Mouse (Mus musculus): Measurements from ENCODE around the gene Cemip2. TPM values are rescaled to one million over a fixed set of nuclear protein-coding genes. Genes with fewer than 3 reads are reported as not detected.
"Not testable (repeated sequence)": the region's sequence is repeated elsewhere in the genome, so short reads cannot be mapped to it uniquely, and the experiment has no call there.

Cemip2 gene
- polyA plus RNA-seq, 1 experiment from 2014 or later: 51.7 TPM

- Histone ChIP-seq H3K27ac (no peak overlapping the region), H3K9me3 (replicated peaks) (no peaks in the 10 kb centered on the region), H3K36me3 (no peaks in the 10 kb centered on the region), H3K4me1 (peaks cover 7% of the 10 kb centered on the region; the same call in 1 of the 2 replicates), H3K27me3 (ENCODE audit: low read depth, poor library complexity, severe bottlenecking) (no peaks in the 10 kb centered on the region), H3K4me3 (no peak overlapping the region)
- no peak for DNase-seq (ENCODE audit: low spot score)
- 86% methylated on average over 7 of the region's 7 CpGs for WGBS
These were observed 87.3 kb downstream of the Cemip2 start for GRCm38 (mm10) chr19:21865242-21866055.

- H3K4me1 ChIP-seq: peaks cover 5% of the 10 kb centered on the region; the same call in 1 of the 2 replicates
- H3K27me3 ChIP-seq (ENCODE audit: low read depth, poor library complexity, severe bottlenecking): no peaks in the 10 kb centered on the region
- no peaks in the 10 kb centered on the region for H3K36me3 ChIP-seq
- H3K27ac ChIP-seq: no peak overlapping the region
- H3K4me3 ChIP-seq: no peak overlapping the region
- no peak for DNase-seq (ENCODE audit: low spot score)
- H3K9me3 ChIP-seq (replicated peaks): no peaks in the 10 kb centered on the region
These were observed 88.0 kb downstream of the Cemip2 start for GRCm38 (mm10) chr19:21866094-21866493.

- not testable (repeated sequence) for DNase-seq (ENCODE audit: low spot score); H3K4me3 ChIP-seq; H3K9me3 ChIP-seq (replicated peaks); H3K27ac ChIP-seq; H3K27me3 ChIP-seq (ENCODE audit: low read depth, poor library complexity, severe bottlenecking); H3K4me1 ChIP-seq; H3K36me3 ChIP-seq
- 96% methylated on average over 4 of the region's 4 CpGs for WGBS
These were observed 88.6 kb downstream of the Cemip2 start for GRCm38 (mm10) chr19:21866756-21867155.

GRCm38 (mm10) chr19:21868471-21868870, 90.3 kb downstream of the Cemip2 start:
- Histone ChIP-seq H3K4me3 (no peak overlapping the region), H3K36me3 (no peaks in the 10 kb centered on the region), H3K27me3 (ENCODE audit: low read depth, poor library complexity, severe bottlenecking) (no peaks in the 10 kb centered on the region), H3K4me1 (peaks cover 4% of the 10 kb centered on the region; the same call in 1 of the 2 replicates), H3K27ac (no peak overlapping the region), H3K9me3 (replicated peaks) (no peaks in the 10 kb centered on the region)
- DNase-seq (ENCODE audit: low spot score): no peak
- 93% methylated on average over 2 of the region's 2 CpGs for WGBS

- Histone ChIP-seq H3K27ac (no peak overlapping the region), H3K4me1 (peaks cover 10% of the 10 kb centered on the region), H3K36me3 (no peaks in the 10 kb centered on the region), H3K4me3 (no peak overlapping the region), H3K9me3 (replicated peaks) (no peaks in the 10 kb centered on the region), H3K27me3 (ENCODE audit: low read depth, poor library complexity, severe bottlenecking) (no peaks in the 10 kb centered on the region)
- DNase-seq (ENCODE audit: low spot score): no peak
- WGBS: 39% methylated on average over 8 of the region's 8 CpGs
These were observed 104.2 kb downstream of the Cemip2 start for GRCm38 (mm10) chr19:21882110-21882940.

GRCm38 (mm10) chr19:21883053-21883452, 104.9 kb downstream of the Cemip2 start:
- 81% methylated on average over 3 of the region's 3 CpGs for WGBS
- Histone ChIP-seq H3K36me3 (no peaks in the 10 kb centered on the region), H3K4me3 (no peak overlapping the region), H3K27ac (no peak overlapping the region), H3K27me3 (ENCODE audit: low read depth, poor library complexity, severe bottlenecking) (no peaks in the 10 kb centered on the region), H3K4me1 (peaks cover 10% of the 10 kb centered on the region), H3K9me3 (replicated peaks) (no peaks in the 10 kb centered on the region)
- no peak for DNase-seq (ENCODE audit: low spot score)

- Histone ChIP-seq H3K27ac (no peak overlapping the region), H3K27me3 (ENCODE audit: low read depth, poor library complexity, severe bottlenecking) (no peaks in the 10 kb centered on the region), H3K4me1 (peaks cover 10% of the 10 kb centered on the region), H3K9me3 (replicated peaks) (no peaks in the 10 kb centered on the region), H3K4me3 (no peak overlapping the region), H3K36me3 (no peaks in the 10 kb centered on the region)
- WGBS: 86% methylated on average over 2 of the region's 2 CpGs
- DNase-seq (ENCODE audit: low spot score): no peak
These were observed 105.8 kb downstream of the Cemip2 start for GRCm38 (mm10) chr19:21883922-21884321.

GRCm38 (mm10) chr19:21884385-21884784, 106.2 kb downstream of the Cemip2 start:
- DNase-seq (ENCODE audit: low spot score): no peak
- no peaks in the 10 kb centered on the region for H3K27me3 ChIP-seq (ENCODE audit: low read depth, poor library complexity, severe bottlenecking)
- H3K4me1 ChIP-seq: peaks cover 10% of the 10 kb centered on the region
- no peaks in the 10 kb centered on the region for H3K36me3 ChIP-seq
- H3K9me3 ChIP-seq (replicated peaks): no peaks in the 10 kb centered on the region
- WGBS: 79% methylated on average over 4 of the region's 4 CpGs
- no peak overlapping the region for H3K4me3 ChIP-seq
- H3K27ac ChIP-seq: no peak overlapping the region

- no peak overlapping the region for H3K4me3 ChIP-seq
- no peak overlapping the region for H3K27ac ChIP-seq
- H3K36me3 ChIP-seq: no peaks in the 10 kb centered on the region
- WGBS: 80% methylated on average over 4 of the region's 4 CpGs
- H3K9me3 ChIP-seq (replicated peaks): no peaks in the 10 kb centered on the region
- no peak for DNase-seq (ENCODE audit: low spot score)
- peaks cover 10% of the 10 kb centered on the region for H3K4me1 ChIP-seq
- no peaks in the 10 kb centered on the region for H3K27me3 ChIP-seq (ENCODE audit: low read depth, poor library complexity, severe bottlenecking)
These were observed 108.1 kb downstream of the Cemip2 start for GRCm38 (mm10) chr19:21886166-21886657.

- DNase-seq (ENCODE audit: low spot score): no peak
- H3K36me3 ChIP-seq: no peaks in the 10 kb centered on the region
- H3K27ac ChIP-seq: no peak overlapping the region
- no peaks in the 10 kb centered on the region for H3K27me3 ChIP-seq (ENCODE audit: low read depth, poor library complexity, severe bottlenecking)
- no peaks in the 10 kb centered on the region for H3K9me3 ChIP-seq (replicated peaks)
- 82% methylated on average over 2 of the region's 2 CpGs for WGBS
- H3K4me1 ChIP-seq: no peaks in the 10 kb centered on the region
- H3K4me3 ChIP-seq: no peak overlapping the region
These were observed 112.6 kb downstream of the Cemip2 start for GRCm38 (mm10) chr19:21890699-21891098.

GRCm38 (mm10) chr19:21894792-21895191, 116.7 kb downstream of the Cemip2 start:
- 94% methylated on average over 3 of the region's 3 CpGs for WGBS
- no peak overlapping the region for H3K4me3 ChIP-seq
- no peak overlapping the region for H3K27ac ChIP-seq
- no peak for DNase-seq (ENCODE audit: low spot score)
- no peaks in the 10 kb centered on the region for H3K36me3 ChIP-seq
- no peaks in the 10 kb centered on the region for H3K27me3 ChIP-seq (ENCODE audit: low read depth, poor library complexity, severe bottlenecking)
- H3K9me3 ChIP-seq (replicated peaks): no peaks in the 10 kb centered on the region
- H3K4me1 ChIP-seq: peaks cover 8% of the 10 kb centered on the region; the same call in 1 of the 2 replicates

GRCm38 (mm10) chr19:21895540-21895939, 117.4 kb downstream of the Cemip2 start:
- Histone ChIP-seq H3K27me3 (ENCODE audit: low read depth, poor library complexity, severe bottlenecking) (no peaks in the 10 kb centered on the region), H3K4me3 (no peak overlapping the region), H3K36me3 (no peaks in the 10 kb centered on the region), H3K27ac (no peak overlapping the region), H3K4me1 (peaks cover 8% of the 10 kb centered on the region; the same call in 1 of the 2 replicates), H3K9me3 (replicated peaks) (no peaks in the 10 kb centered on the region)
- DNase-seq (ENCODE audit: low spot score): no peak
- WGBS: 87% methylated on average over 5 of the region's 5 CpGs

All from limb, embryonic 10.5 days (tissue).